Mouse (Mus musculus) forebrain, embryonic 16.5 days (tissue): ENCODE results near the gene Zfp281. TPM values are rescaled to one million over a fixed set of nuclear protein-coding genes. Genes with fewer than 3 reads are reported as not detected.

Experiments used
- ATAC-seq: fragments of 200-750 bp; cut with Nextera tagmentation; 2 replicates; pipeline ENCODE4 v1.8.0; 2017; ENCODE audit warnings: mild to moderate bottlenecking, moderate library complexity
- H3K27ac ChIP-seq: fragments of 300-500 bp; sonication (generic); 2 replicates; pipeline ENCODE4 v1.5.1; 2014; ENCODE audit warnings: low read length, control low read depth
- H3K27me3 ChIP-seq: fragments of 300-500 bp; sonication (generic); replicated peaks from 2 replicates; pipeline ENCODE4 v1.6.1; 2014; ENCODE audit warnings: low read length; ENCODE audit not compliant: control insufficient read depth, insufficient read depth
- H3K36me3 ChIP-seq: fragments of 300-500 bp; sonication (generic); 2 replicates; pipeline ENCODE4 v1.6.1; 2014; ENCODE audit not compliant: control insufficient read depth, insufficient read depth
- H3K4me1 ChIP-seq: fragments of 300-500 bp; sonication (generic); replicated peaks from 2 replicates; pipeline ENCODE4 v1.6.1; 2014; ENCODE audit warnings: low read length; ENCODE audit not compliant: control insufficient read depth, insufficient read depth
- H3K4me2 ChIP-seq: fragments of 300-500 bp; sonication (generic); 2 replicates; pipeline ENCODE4 v1.6.1; 2014; ENCODE audit warnings: mild to moderate bottlenecking, low read length, control low read depth
- H3K4me3 ChIP-seq: fragments of 300-500 bp; sonication (generic); replicated peaks from 2 replicates; pipeline ENCODE4 v1.5.1; 2014; ENCODE audit warnings: mild to moderate bottlenecking, low read length, control low read depth
- H3K9ac ChIP-seq: fragments of 300-500 bp; sonication (generic); replicated peaks from 2 replicates; pipeline ENCODE4 v1.6.1; 2014; ENCODE audit warnings: low read depth, low read length, control low read depth
- H3K9me3 ChIP-seq: fragments of 300-500 bp; sonication (generic); 2 replicates; pipeline ENCODE4 v1.6.1; 2016; ENCODE audit warnings: low read length; ENCODE audit not compliant: control insufficient read depth
- WGBS: fragments of 180-500 bp; shearing (Covaris S2); extraction: QIAGEN DNeasy Blood & Tissue Kit; methylation state at CpG from one replicate; pipeline ENCODE4 v1.1.7; 2014; 5-methylcytosine and 5-hydroxymethylcytosine counted together
- polyA plus RNA-seq: library from polyadenylated mRNA; unstranded; fragments of >200 nt; fragmentation: Nextera tagmentation; extraction: Ambion mirVana; gene quantifications from 2 replicates; pipeline ENCODE4 v1.2.1, GENCODE M21; 2015

Zfp281 gene
- polyA plus RNA-seq, 1 experiment from 2014 or later: 26.1 TPM

- Histone ChIP-seq H3K27ac (no peak overlapping the region), H3K36me3 (no peaks in the 10 kb centered on the region), H3K9me3 (no peaks in the 10 kb centered on the region), H3K4me1 (no peaks in the 10 kb centered on the region), H3K27me3 (no peaks in the 10 kb centered on the region), H3K4me3 (no peak overlapping the region), H3K4me2 (no peak overlapping the region), H3K9ac (no peak overlapping the region)
- ATAC-seq: no peak
- 88% methylated on average over 4 of the region's 4 CpGs for WGBS
These were observed 18.4 kb upstream of the Zfp281 start for GRCm38 (mm10) chr1:136606278-136606677.

- Histone ChIP-seq H3K9ac (no peak overlapping the region), H3K4me2 (no peak overlapping the region), H3K4me1 (0 out of 2 replicates have a peak, but pooled peaks cover 1% of the 10 kb centered on the region), H3K4me3 (no peak overlapping the region), H3K27ac (no peak overlapping the region), H3K9me3 (no peaks in the 10 kb centered on the region), H3K27me3 (no peaks in the 10 kb centered on the region), H3K36me3 (no peaks in the 10 kb centered on the region)
- WGBS: 87% methylated on average over 11 of the region's 11 CpGs
- ATAC-seq: no peak
These were observed 16.1 kb upstream of the Zfp281 start for GRCm38 (mm10) chr1:136608339-136609261.

GRCm38 (mm10) chr1:136611803-136612202 is 12.9 kb upstream of the Zfp281 start:
- 73% methylated on average over 9 of the region's 9 CpGs for WGBS
- H3K27ac ChIP-seq: no peak overlapping the region
- no peak for ATAC-seq
- H3K36me3 ChIP-seq: no peaks in the 10 kb centered on the region
- H3K9me3 ChIP-seq: no peaks in the 10 kb centered on the region
- H3K9ac ChIP-seq: no peak overlapping the region
- no peak overlapping the region for H3K4me3 ChIP-seq
- H3K4me1 ChIP-seq: 0 out of 2 replicates have a peak, but pooled peaks cover 2% of the 10 kb centered on the region
- H3K27me3 ChIP-seq: no peaks in the 10 kb centered on the region
- no peak overlapping the region for H3K4me2 ChIP-seq

- no peak for ATAC-seq
- no peaks in the 10 kb centered on the region for H3K27me3 ChIP-seq
- H3K4me3 ChIP-seq: no peak overlapping the region
- H3K9ac ChIP-seq: no peak overlapping the region
- H3K9me3 ChIP-seq: no peaks in the 10 kb centered on the region
- 0 out of 2 replicates have a peak, but pooled peaks cover 2% of the 10 kb centered on the region for H3K4me1 ChIP-seq
- no peak overlapping the region for H3K27ac ChIP-seq
- 33% methylated on average over 6 of the region's 6 CpGs for WGBS
- H3K4me2 ChIP-seq: no peak overlapping the region
- no peaks in the 10 kb centered on the region for H3K36me3 ChIP-seq
These were observed 11.4 kb upstream of the Zfp281 start for GRCm38 (mm10) chr1:136613300-136613751.

GRCm38 (mm10) chr1:136614748-136615440 is 9.8 kb upstream of the Zfp281 start:
- WGBS: 89% methylated on average over 11 of the region's 11 CpGs
- Histone ChIP-seq H3K4me3 (no peak overlapping the region), H3K27me3 (no peaks in the 10 kb centered on the region), H3K9ac (no peak overlapping the region), H3K36me3 (no peaks in the 10 kb centered on the region), H3K4me1 (0 out of 2 replicates have a peak, but pooled peaks cover 2% of the 10 kb centered on the region), H3K4me2 (no peak overlapping the region), H3K9me3 (no peaks in the 10 kb centered on the region), H3K27ac (no peak overlapping the region)
- no peak for ATAC-seq

GRCm38 (mm10) chr1:136617163-136617788 is 7.4 kb upstream of the Zfp281 start:
- no peak overlapping the region for H3K9ac ChIP-seq
- ATAC-seq: no peak
- H3K9me3 ChIP-seq: no peaks in the 10 kb centered on the region
- no peaks in the 10 kb centered on the region for H3K27me3 ChIP-seq
- H3K36me3 ChIP-seq: no peaks in the 10 kb centered on the region
- no peak overlapping the region for H3K27ac ChIP-seq
- WGBS: 87% methylated on average over 7 of the region's 7 CpGs
- no peak overlapping the region for H3K4me3 ChIP-seq
- 0 out of 2 replicates have a peak, but pooled peaks cover 2% of the 10 kb centered on the region for H3K4me1 ChIP-seq
- H3K4me2 ChIP-seq: no peak overlapping the region

- H3K4me1 ChIP-seq: 0 out of 2 replicates have a peak, but pooled peaks cover 1% of the 10 kb centered on the region
- no peaks in the 10 kb centered on the region for H3K27me3 ChIP-seq
- no peaks in the 10 kb centered on the region for H3K36me3 ChIP-seq
- ATAC-seq: no peak
- WGBS: 82% methylated on average over 1 of the region's 1 CpGs
- no peaks in the 10 kb centered on the region for H3K9me3 ChIP-seq
- no peak overlapping the region for H3K4me2 ChIP-seq
- no peak overlapping the region for H3K9ac ChIP-seq
- H3K4me3 ChIP-seq: no peak overlapping the region
- no peak overlapping the region for H3K27ac ChIP-seq
These were observed 6.1 kb upstream of the Zfp281 start for GRCm38 (mm10) chr1:136618570-136618969.

- ATAC-seq: peak; percentile 68
- H3K4me3 ChIP-seq: peak overlapping the region; percentile 91
- H3K9me3 ChIP-seq: no peaks in the 10 kb centered on the region
- no peaks in the 10 kb centered on the region for H3K27me3 ChIP-seq
- H3K36me3 ChIP-seq: peaks cover 14% of the 10 kb centered on the region
- H3K4me2 ChIP-seq: peak overlapping the region; percentile 86
- peak overlapping the region; percentile 98 for H3K9ac ChIP-seq
- H3K27ac ChIP-seq: peak overlapping the region; percentile 97
- WGBS: 3% methylated on average over 67 of the region's 92 CpGs
- H3K4me1 ChIP-seq: peaks cover 30% of the 10 kb centered on the region
These were observed 556 bp downstream of the Zfp281 start for GRCm38 (mm10) chr1:136625019-136625895.
